Mouse (Mus musculus) heart, embryonic 15.5 days (tissue): ENCODE measurements around the gene Gp9. TPM values are rescaled to one million over a fixed set of nuclear protein-coding genes. Genes with fewer than 3 reads are reported as not detected.
A peak's percentile ranks its signal among the peaks of the same experiment; 100 is the strongest.

Experiments used
- ATAC-seq: fragments of 200-750 bp; cut with Nextera tagmentation; replicated peaks from 2 replicates; pipeline ENCODE4 v1.8.0; 2017; ENCODE audit warnings: low read depth, moderate TSS enrichment; ENCODE audit not compliant: insufficient number of reproducible peaks, insufficient read depth, low FRiP score
- H3K27ac ChIP-seq: fragments of 300-500 bp; sonication (generic); 2 replicates; pipeline ENCODE4 v1.5.1; 2015; ENCODE audit warnings: mild to moderate bottlenecking, inconsistent platforms
- H3K27me3 ChIP-seq: fragments of 300-500 bp; sonication (generic); 2 replicates; pipeline ENCODE4 v1.6.1; 2015; ENCODE audit warnings: inconsistent platforms
- H3K36me3 ChIP-seq: fragments of 300-500 bp; sonication (generic); 2 replicates; pipeline ENCODE4 v1.6.1; 2015; ENCODE audit warnings: mild to moderate bottlenecking, inconsistent platforms
- H3K4me1 ChIP-seq: fragments of 300-500 bp; sonication (generic); replicated peaks from 2 replicates; pipeline ENCODE4 v1.6.1; 2015; ENCODE audit warnings: inconsistent platforms
- H3K4me2 ChIP-seq: fragments of 300-500 bp; sonication (generic); 2 replicates; pipeline ENCODE4 v1.6.1; 2015; ENCODE audit warnings: inconsistent platforms, mild to moderate bottlenecking, moderate library complexity
- H3K4me3 ChIP-seq: fragments of 300-500 bp; sonication (generic); 2 replicates; pipeline ENCODE4 v1.5.1; 2015; ENCODE audit warnings: mild to moderate bottlenecking, inconsistent platforms
- H3K9ac ChIP-seq: fragments of 300-500 bp; sonication (generic); 2 replicates; pipeline ENCODE4 v1.6.1; 2015; ENCODE audit warnings: mild to moderate bottlenecking, inconsistent platforms
- H3K9me3 ChIP-seq: fragments of 300-500 bp; sonication (generic); replicated peaks from 2 replicates; pipeline ENCODE4 v1.6.1; 2016; ENCODE audit warnings: inconsistent platforms
- WGBS: fragments of 180-500 bp; shearing (Covaris S2); methylation state at CpG from one replicate; pipeline ENCODE4 v1.1.7; 2015; ENCODE audit warnings: mixed read lengths; 5-methylcytosine and 5-hydroxymethylcytosine counted together
- polyA plus RNA-seq: library from polyadenylated mRNA; unstranded; fragments of >200 nt; fragmentation: Nextera tagmentation; extraction: Ambion mirVana; gene quantifications from 2 replicates; pipeline ENCODE4 v1.2.1, GENCODE M21; 2015

Gp9 gene
- polyA plus RNA-seq, 1 experiment from 2014 or later = 4.2 TPM

DNA sequence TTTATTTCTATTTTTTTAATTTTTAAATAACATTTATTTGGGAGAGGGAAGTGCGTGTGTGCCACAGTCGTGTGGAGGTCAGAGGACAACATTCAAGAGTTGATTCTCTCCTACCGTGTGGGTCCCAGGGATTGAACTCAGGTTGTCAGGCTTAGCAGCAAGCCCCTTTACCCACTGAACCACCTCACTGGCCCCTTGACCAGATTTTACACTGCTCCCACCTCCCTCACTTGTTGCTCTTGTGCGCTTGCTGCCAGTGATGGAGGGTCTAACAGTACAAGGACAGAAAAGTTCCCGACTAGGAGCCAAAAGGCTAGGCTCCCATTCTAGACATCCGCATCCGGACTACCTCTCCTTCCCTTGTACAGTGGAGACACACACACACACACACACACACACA is 27.6 kb downstream of the Gp9 start:
- Histone ChIP-seq H3K9ac (no peak overlapping the region), H3K27me3 (no peaks in the 10 kb centered on the region), H3K4me1 (peaks cover 23% of the 10 kb centered on the region), H3K36me3 (no peaks in the 10 kb centered on the region), H3K27ac (no peak overlapping the region), H3K4me2 (no peak overlapping the region), H3K9me3 (no peaks in the 10 kb centered on the region), H3K4me3 (no peak overlapping the region)
- 90% methylated on average over 7 of the region's 7 CpGs for WGBS
- ATAC-seq = no peak

DNA sequence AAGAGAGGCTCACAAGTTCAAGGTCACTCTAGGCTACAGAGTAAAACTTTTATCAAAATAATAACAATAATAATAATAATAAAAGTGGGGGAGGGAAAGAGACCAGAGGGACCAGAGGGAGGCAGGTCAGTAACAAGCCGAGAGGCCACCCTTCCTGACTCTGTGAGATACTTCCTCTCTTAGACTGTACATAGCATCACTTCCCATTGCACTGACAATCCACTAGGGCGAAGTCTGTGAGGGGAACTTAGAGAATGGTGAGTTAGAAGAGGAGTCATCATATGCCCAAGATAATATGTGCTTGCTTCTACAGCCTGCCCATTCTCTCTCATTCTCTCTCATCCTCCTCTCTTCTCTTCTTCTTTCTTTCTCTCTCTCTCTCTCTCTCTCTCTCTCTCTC is 28.2 kb downstream of the Gp9 start:
- ATAC-seq = no peak
- Histone ChIP-seq H3K9ac (no peak overlapping the region), H3K9me3 (no peaks in the 10 kb centered on the region), H3K4me1 (peaks cover 26% of the 10 kb centered on the region), H3K4me2 (no peak overlapping the region), H3K27ac (no peak overlapping the region), H3K27me3 (no peaks in the 10 kb centered on the region), H3K4me3 (no peak overlapping the region), H3K36me3 (no peaks in the 10 kb centered on the region)
- 53% methylated on average over 2 of the region's 2 CpGs for WGBS

DNA sequence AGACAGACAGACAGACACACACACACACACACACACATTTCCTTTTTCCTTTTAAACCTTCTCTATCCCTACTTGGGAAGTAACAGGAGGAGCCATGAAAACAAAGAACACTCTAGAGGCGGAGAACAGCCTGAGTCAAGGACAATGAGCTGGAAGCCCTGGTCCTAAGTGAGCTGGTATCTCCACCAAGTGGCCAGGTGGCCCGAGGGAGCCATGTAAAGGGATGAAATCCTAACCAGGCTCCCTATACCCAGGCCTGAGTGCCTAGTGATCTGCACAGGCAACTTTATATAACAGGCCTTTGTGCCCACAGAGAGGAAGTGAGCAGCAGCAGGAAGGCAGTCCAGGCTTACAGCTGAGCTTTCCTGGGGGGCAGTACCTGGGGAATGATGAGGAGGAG is 29.0 kb downstream of the Gp9 start:
- no peak overlapping the region for H3K4me3 ChIP-seq
- no peaks in the 10 kb centered on the region for H3K9me3 ChIP-seq
- H3K4me1 ChIP-seq = peaks cover 26% of the 10 kb centered on the region
- peak overlapping the region; percentile 18; the same call in 1 of the 2 replicates for H3K27ac ChIP-seq
- no peak overlapping the region for H3K9ac ChIP-seq
- H3K4me2 ChIP-seq = no peak overlapping the region
- no peaks in the 10 kb centered on the region for H3K27me3 ChIP-seq
- 54% methylated on average over 2 of the region's 2 CpGs for WGBS
- no peak for ATAC-seq
- H3K36me3 ChIP-seq = no peaks in the 10 kb centered on the region

DNA sequence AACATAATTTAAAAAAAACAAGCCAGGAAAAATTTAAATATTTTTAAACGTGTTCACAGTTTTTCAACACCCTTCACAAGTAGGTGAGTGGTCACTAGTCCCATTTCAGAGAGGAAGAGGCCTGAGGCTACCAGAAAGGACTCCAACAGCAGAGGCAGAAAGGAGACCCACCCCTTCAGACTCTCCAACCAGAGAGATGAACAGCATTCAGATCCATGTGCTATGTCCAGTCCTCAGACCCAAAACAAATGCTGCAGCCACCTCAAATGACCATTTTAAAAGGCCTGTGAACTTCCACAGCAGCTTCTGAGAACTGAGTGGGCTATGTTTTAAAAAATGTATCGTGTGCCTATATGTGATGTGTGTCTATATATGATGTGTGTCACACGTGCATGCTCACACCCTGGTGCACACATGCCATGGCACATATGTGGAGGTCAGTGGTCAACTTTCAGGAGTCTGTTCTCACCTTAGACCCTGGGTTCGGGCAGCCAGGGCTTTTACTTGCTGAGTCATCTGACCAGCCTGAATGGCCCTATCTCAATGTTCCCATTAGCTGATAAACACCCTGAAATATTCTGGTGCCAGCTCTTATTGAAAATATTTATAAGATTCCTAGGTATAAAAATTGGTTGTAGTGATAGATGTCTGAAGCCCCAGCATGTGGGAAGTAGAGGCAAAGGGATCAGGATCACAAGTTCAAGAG is 30.0 kb downstream of the Gp9 start:
- H3K9me3 ChIP-seq = no peaks in the 10 kb centered on the region
- H3K27ac ChIP-seq = no peak overlapping the region
- H3K36me3 ChIP-seq = no peaks in the 10 kb centered on the region
- ATAC-seq = no peak
- H3K27me3 ChIP-seq = no peaks in the 10 kb centered on the region
- no peak overlapping the region for H3K4me2 ChIP-seq
- H3K4me3 ChIP-seq = no peak overlapping the region
- H3K4me1 ChIP-seq = peaks cover 30% of the 10 kb centered on the region
- no peak overlapping the region for H3K9ac ChIP-seq
- WGBS = 72% methylated on average over 4 of the region's 4 CpGs

DNA sequence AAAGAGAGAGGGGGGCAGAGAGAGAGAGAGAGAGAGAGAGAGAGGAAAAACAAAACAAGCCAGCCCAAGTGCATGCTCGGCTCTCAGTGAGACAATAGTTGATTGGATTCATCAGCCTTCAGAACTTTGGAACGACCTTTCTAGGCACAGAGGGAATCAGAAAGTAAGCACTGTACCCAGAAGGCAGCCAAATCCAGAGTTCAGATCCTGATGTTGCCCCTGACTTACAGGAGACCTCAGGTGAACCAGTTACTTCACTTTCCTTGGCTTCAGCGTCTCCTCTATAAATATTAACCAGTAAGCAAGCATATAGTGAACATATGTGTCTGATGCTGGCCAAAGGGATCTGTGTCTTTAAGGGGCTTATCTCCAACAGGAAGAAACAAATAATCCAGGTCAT is 30.6 kb downstream of the Gp9 start:
- WGBS = 84% methylated on average over 3 of the region's 3 CpGs
- Histone ChIP-seq H3K4me2 (no peak overlapping the region), H3K9ac (no peak overlapping the region), H3K9me3 (no peaks in the 10 kb centered on the region), H3K27me3 (no peaks in the 10 kb centered on the region), H3K4me3 (no peak overlapping the region), H3K36me3 (no peaks in the 10 kb centered on the region), H3K4me1 (peaks cover 30% of the 10 kb centered on the region), H3K27ac (no peak overlapping the region)
- ATAC-seq = no peak

DNA sequence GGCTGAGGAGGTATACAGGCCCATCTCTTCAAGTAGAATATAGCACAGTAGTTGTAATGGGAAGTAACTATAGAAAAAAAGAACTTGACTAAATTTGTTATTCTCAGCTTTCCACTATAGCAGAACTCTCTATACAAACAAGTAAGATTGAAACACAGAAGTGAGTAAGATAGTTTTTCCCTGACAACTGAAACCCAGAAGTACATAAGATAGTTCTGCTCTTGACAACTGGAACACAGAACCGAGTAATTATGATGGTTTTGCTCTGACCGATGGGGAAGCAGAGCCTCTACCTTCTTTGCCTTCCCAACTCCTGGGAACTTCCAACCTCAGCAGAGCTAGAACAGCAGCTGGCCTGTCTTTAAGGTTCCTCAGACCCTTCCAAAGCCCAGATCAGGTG is 31.3 kb downstream of the Gp9 start:
- Histone ChIP-seq H3K9me3 (no peaks in the 10 kb centered on the region), H3K27me3 (no peaks in the 10 kb centered on the region), H3K36me3 (no peaks in the 10 kb centered on the region), H3K4me1 (peaks cover 30% of the 10 kb centered on the region), H3K27ac (no peak overlapping the region), H3K4me3 (no peak overlapping the region), H3K9ac (no peak overlapping the region), H3K4me2 (no peak overlapping the region)
- no peak for ATAC-seq
- WGBS = 81% methylated on average over 2 of the region's 2 CpGs

DNA sequence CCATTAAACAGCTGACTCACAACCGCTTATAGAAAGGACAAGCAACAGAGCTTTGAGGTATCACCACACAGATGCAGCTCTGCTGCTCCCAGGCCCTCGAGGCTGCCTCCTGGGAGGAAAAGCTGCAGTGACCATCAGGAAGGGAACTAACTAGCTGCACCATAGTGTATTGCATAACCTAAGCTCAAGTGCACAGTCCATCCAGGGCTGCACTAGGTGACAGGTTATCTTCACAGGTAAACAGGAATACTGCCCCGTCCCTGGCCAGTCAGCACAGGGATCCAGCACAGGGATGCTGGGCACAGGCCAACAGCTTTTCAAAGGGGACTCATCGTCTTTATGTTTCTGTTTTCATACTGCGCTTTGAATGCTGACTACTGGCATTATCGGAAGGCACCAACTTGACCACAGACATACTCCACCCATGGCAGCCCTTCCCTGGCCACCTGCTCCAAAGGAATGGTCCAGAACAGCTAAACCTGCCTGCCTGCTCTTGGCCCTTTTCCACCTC is 31.8 kb downstream of the Gp9 start:
- peak overlapping the region; percentile 80; the same call in 1 of the 2 replicates for H3K4me2 ChIP-seq
- H3K9me3 ChIP-seq = no peaks in the 10 kb centered on the region
- peak overlapping the region; percentile 77 for H3K4me3 ChIP-seq
- no peak overlapping the region for H3K27ac ChIP-seq
- WGBS = 78% methylated on average over 6 of the region's 6 CpGs
- no peaks in the 10 kb centered on the region for H3K36me3 ChIP-seq
- H3K4me1 ChIP-seq = peaks cover 30% of the 10 kb centered on the region
- no peaks in the 10 kb centered on the region for H3K27me3 ChIP-seq
- H3K9ac ChIP-seq = no peak overlapping the region
- no peak for ATAC-seq

DNA sequence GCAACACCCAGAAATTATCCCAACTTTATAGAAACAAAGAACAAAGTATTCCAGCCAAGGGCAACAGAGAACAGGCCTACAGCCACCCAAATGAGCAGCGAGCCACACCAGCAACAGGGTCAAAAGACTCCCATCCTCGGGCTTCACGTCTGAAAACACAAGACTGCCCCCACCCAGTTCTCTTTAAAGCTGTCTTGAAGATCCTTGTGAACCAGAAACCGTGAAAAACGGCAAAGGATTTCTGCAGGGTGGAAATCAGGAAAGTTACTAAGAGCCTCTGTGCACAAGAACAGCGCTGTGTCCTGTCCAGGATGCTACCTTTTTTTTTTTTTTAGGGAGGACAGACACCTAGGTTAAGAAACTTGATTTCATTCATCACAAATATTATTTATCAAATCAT is 32.4 kb downstream of the Gp9 start:
- no peak for ATAC-seq
- Histone ChIP-seq H3K4me3 (peak overlapping the region; percentile 77), H3K4me2 (peak overlapping the region; percentile 80), H3K4me1 (peaks cover 30% of the 10 kb centered on the region), H3K9me3 (no peaks in the 10 kb centered on the region), H3K27ac (peak overlapping the region; percentile 76), H3K9ac (peak overlapping the region; percentile 75; the same call in 1 of the 2 replicates), H3K27me3 (no peaks in the 10 kb centered on the region), H3K36me3 (no peaks in the 10 kb centered on the region)
- 35% methylated on average over 6 of the region's 6 CpGs for WGBS

DNA sequence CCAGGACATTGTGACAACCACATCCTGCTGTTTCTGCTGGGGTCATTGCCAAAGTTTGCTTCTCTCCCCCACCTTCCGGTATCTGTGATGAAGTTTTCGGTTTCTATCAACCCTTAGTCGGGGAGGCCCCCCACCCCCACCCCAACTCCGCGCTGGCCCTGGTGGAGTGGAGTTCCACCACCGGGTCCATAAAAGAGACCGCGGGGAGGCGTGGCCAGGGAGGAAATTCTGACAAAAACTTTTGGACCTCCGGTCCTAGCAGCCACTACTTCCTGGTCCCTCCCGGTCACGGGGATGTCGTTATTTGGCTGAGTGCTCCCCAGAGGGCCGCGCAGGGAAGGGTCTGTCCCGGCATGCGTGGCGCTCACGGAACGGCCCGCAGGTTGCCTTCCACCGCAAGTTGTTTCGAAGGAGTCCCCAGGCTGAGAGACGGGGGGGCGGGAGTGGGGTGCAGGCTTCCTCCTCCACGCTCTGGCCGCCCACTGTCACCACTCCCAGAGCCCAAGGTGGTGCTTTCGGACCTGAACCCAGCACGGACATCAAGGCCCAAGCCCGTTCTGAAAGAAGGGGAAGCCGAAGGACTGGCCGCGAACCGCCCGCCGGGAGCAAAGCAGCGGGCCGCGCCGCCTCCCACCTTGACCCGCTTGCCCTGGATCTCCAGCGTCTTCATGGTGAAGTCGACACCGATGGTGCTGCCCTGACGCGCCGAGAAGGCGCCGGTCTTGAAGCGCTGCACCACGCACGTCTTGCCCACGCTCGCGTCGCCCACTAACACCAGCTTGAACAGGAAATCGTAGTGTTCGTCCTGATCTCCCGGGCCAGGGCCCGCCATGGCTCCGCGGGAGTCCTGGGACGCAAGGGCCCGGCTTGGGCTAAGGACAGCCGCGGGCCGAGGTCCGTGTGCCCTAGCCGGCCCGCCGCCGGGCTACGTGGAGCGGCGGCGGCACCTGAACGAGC is 33.1 kb downstream of the Gp9 start:
- ATAC-seq = peak; percentile 19
- H3K4me3 ChIP-seq = peak overlapping the region; percentile 77
- peak overlapping the region; percentile 75 for H3K9ac ChIP-seq
- no peaks in the 10 kb centered on the region for H3K36me3 ChIP-seq
- no peaks in the 10 kb centered on the region for H3K9me3 ChIP-seq
- H3K4me2 ChIP-seq = peak overlapping the region; percentile 80
- no peaks in the 10 kb centered on the region for H3K27me3 ChIP-seq
- peak overlapping the region; percentile 76 for H3K27ac ChIP-seq
- WGBS = under 1% methylated on average over 77 of the region's 77 CpGs
- H3K4me1 ChIP-seq = peaks cover 24% of the 10 kb centered on the region

DNA sequence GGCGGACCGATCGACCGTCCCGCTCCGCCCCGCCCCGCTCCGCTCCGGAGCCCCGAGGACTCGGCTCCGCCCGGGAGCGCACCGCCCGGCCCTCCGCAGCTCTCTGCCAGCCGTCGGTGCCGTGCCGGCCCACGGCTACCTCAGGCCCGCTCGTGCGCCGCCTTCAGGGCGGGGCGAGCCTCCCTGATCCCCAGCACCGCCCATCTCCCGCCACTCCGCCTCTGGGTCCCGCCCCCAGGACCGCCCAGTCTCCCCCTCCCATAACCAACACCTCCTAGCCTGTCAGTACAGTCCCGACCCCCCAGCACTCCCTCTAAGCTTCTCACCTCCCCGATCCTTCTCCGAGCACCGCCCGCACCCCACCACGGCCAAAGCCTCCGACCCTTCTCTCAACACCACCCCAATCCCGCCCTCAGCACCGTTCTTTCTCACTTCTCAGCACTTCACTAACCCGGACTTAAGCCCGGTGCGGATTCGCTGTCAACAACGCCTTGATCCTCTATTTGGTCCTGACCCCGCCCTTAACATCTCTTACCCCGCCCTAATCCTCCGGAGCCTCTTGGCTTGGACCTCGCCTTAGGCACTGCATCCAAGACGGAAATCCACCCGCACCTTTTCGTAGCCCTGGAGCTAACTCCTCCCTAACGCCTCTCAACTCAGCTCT is 33.9 kb downstream of the Gp9 start, which contains the start of gene Rab43:
Gene Rab43 (minus strand): TSS at position 490 of the 664 bp plus-strand sequence.
- H3K27me3 ChIP-seq = no peaks in the 10 kb centered on the region
- peak; percentile 97 for ATAC-seq
- H3K27ac ChIP-seq = peak within 1 kb of the TSS; percentile 76
- peak within 1 kb of the TSS; percentile 77 for H3K4me3 ChIP-seq
- under 1% methylated on average over 53 of the region's 56 CpGs for WGBS
- peak within 1 kb of the TSS; percentile 75 for H3K9ac ChIP-seq
- peak within 1 kb of the TSS; percentile 80 for H3K4me2 ChIP-seq
- H3K9me3 ChIP-seq = no peaks in the 10 kb centered on the region
- H3K4me1 ChIP-seq = peaks cover 22% of the 10 kb centered on the region
- H3K36me3 ChIP-seq = peaks cover 5% of the 10 kb centered on the region

DNA sequence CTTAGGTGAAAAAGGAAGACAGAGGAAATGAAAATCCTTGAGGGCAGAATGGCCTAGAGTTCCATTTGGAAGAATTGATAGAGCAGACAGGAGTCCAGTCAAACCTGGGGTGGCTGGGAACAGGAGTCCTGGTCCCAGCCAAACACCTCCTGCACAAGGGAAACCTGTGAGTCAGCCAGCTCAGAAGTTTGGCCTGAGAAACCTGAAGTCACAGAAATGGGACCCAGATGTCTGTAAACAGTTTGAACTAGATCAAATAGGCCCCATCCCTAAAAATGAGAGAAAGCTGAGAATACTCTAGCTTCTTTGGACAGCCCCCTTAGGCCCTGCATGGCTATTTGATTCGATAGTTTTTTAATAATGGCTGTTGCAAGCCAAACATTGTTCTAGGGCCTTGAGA is 34.8 kb downstream of the Gp9 start:
- H3K4me3 ChIP-seq = peak overlapping the region; percentile 77
- ATAC-seq = no peak
- peaks cover 13% of the 10 kb centered on the region for H3K36me3 ChIP-seq
- 89% methylated on average over 1 of the region's 1 CpGs for WGBS
- peak overlapping the region; percentile 80 for H3K4me2 ChIP-seq
- H3K27me3 ChIP-seq = no peaks in the 10 kb centered on the region
- H3K4me1 ChIP-seq = peaks cover 19% of the 10 kb centered on the region
- H3K9ac ChIP-seq = peak overlapping the region; percentile 75; the same call in 1 of the 2 replicates
- H3K27ac ChIP-seq = peak overlapping the region; percentile 76
- H3K9me3 ChIP-seq = no peaks in the 10 kb centered on the region
